Mouse (Mus musculus) neural tube, embryonic 12.5 days (tissue): ENCODE data around the gene Stkld1. TPM values are rescaled to one million over a fixed set of nuclear protein-coding genes. Genes with fewer than 3 reads are reported as not detected.
A peak's percentile ranks its signal among the peaks of the same experiment; 100 is the strongest.
"Not testable (repeated sequence)": the region's sequence is repeated elsewhere in the genome, so short reads cannot be mapped to it uniquely, and the experiment has no call there.

Source experiments
- ATAC-seq: fragments of 200-750 bp; cut with Nextera tagmentation; 2 replicates; pipeline ENCODE4 v1.8.0; 2017; ENCODE audit warnings: low read depth, mild to moderate bottlenecking, moderate TSS enrichment, moderate library complexity; ENCODE audit not compliant: low FRiP score
- H3K27ac ChIP-seq: fragments of 300-500 bp; sonication (generic); 2 replicates; pipeline ENCODE4 v1.5.1; 2016
- H3K27me3 ChIP-seq: fragments of 300-500 bp; sonication (generic); replicated peaks from 2 replicates; pipeline ENCODE4 v1.6.1; 2016; ENCODE audit warnings: mild to moderate bottlenecking
- H3K36me3 ChIP-seq: fragments of 300-500 bp; sonication (generic); 2 replicates; pipeline ENCODE4 v1.6.1; 2016; ENCODE audit warnings: mild to moderate bottlenecking
- H3K4me1 ChIP-seq: fragments of 300-500 bp; sonication (generic); 2 replicates; pipeline ENCODE4 v1.6.1; 2016
- H3K4me2 ChIP-seq: fragments of 300-500 bp; sonication (generic); replicated peaks from 2 replicates; pipeline ENCODE4 v1.6.1; 2016; ENCODE audit warnings: mild to moderate bottlenecking
- H3K4me3 ChIP-seq: fragments of 300-500 bp; sonication (generic); 2 replicates; pipeline ENCODE4 v1.5.1; 2016
- H3K9ac ChIP-seq: fragments of 300-500 bp; sonication (generic); 2 replicates; pipeline ENCODE4 v1.6.1; 2016; ENCODE audit warnings: mild to moderate bottlenecking
- H3K9me3 ChIP-seq: fragments of 300-500 bp; sonication (generic); 2 replicates; pipeline ENCODE4 v1.6.1; 2016; ENCODE audit warnings: mild to moderate bottlenecking
- WGBS: fragments of 180-500 bp; shearing (Covaris S2); methylation state at CpG from one replicate; pipeline ENCODE4 v1.1.7; 2016; 5-methylcytosine and 5-hydroxymethylcytosine counted together
- polyA plus RNA-seq: library from polyadenylated mRNA; unstranded; fragments of >200 nt; fragmentation: Nextera tagmentation; extraction: Ambion mirVana; gene quantifications from 2 replicates; pipeline ENCODE4 v1.2.1, GENCODE M21; 2016

The Stkld1 gene
- 0.20 TPM in 1 of 2 replicates, not detected in the other for polyA plus RNA-seq

GRCm38 (mm10) chr2:26933304-26934055 lies at the start of gene Stkld1, which contains the start of gene Surf4:
Stkld1 (plus strand) TSS chr2:26934047.
Surf4 (minus strand) TSS chr2:26933928.
- peak within 1 kb of the TSS; percentile 97 for H3K9ac ChIP-seq
- H3K9me3 ChIP-seq = no peaks in the 10 kb centered on the region
- H3K4me2 ChIP-seq = peak within 1 kb of the TSS; percentile 71
- ATAC-seq = peak; percentile 97
- no peaks in the 10 kb centered on the region for H3K27me3 ChIP-seq
- H3K36me3 ChIP-seq = peaks cover 22% of the 10 kb centered on the region; the same call in 1 of the 2 replicates
- H3K4me1 ChIP-seq = peaks cover 20% of the 10 kb centered on the region
- peak within 1 kb of the TSS; percentile 57 for H3K27ac ChIP-seq
- WGBS = under 1% methylated on average over 70 of the region's 70 CpGs
- H3K4me3 ChIP-seq = peak within 1 kb of the TSS; percentile 96

- not testable (repeated sequence) for ATAC-seq, H3K27ac ChIP-seq
- WGBS = 85% methylated on average over 2 of the region's 2 CpGs
Observed at GRCm38 (mm10) chr2:26885541-26885940, 48.3 kb upstream of the Stkld1 start.

GRCm38 (mm10) chr2:26886170-26886569 lies 47.7 kb upstream of the Stkld1 start:
- 58% methylated on average over 4 of the region's 4 CpGs for WGBS
- not testable (repeated sequence) for H3K9me3 ChIP-seq, ATAC-seq, H3K4me3 ChIP-seq, H3K4me2 ChIP-seq, H3K27me3 ChIP-seq, H3K27ac ChIP-seq, H3K9ac ChIP-seq, H3K4me1 ChIP-seq
- peaks cover 35% of the 10 kb centered on the region for H3K36me3 ChIP-seq

More at GRCm38 (mm10) chr2:26885541-26885940, 48.3 kb upstream of the Stkld1 start:
- H3K4me3 ChIP-seq, H3K9me3 ChIP-seq, H3K9ac ChIP-seq, H3K4me2 ChIP-seq, H3K27me3 ChIP-seq, H3K4me1 ChIP-seq: not testable (repeated sequence)
- H3K36me3 ChIP-seq = peaks cover 29% of the 10 kb centered on the region

- H3K27ac ChIP-seq = no peak overlapping the region
- H3K36me3 ChIP-seq = peaks cover 82% of the 10 kb centered on the region
- ATAC-seq = no peak
- no peak overlapping the region for H3K9ac ChIP-seq
- H3K9me3 ChIP-seq = no peaks in the 10 kb centered on the region
- no peaks in the 10 kb centered on the region for H3K27me3 ChIP-seq
- H3K4me3 ChIP-seq = no peak overlapping the region
- H3K4me2 ChIP-seq = no peak overlapping the region
- no peaks in the 10 kb centered on the region for H3K4me1 ChIP-seq
- WGBS = 91% methylated on average over 4 of the region's 4 CpGs
Observed at GRCm38 (mm10) chr2:26895898-26896297, 37.9 kb upstream of the Stkld1 start.

DNA sequence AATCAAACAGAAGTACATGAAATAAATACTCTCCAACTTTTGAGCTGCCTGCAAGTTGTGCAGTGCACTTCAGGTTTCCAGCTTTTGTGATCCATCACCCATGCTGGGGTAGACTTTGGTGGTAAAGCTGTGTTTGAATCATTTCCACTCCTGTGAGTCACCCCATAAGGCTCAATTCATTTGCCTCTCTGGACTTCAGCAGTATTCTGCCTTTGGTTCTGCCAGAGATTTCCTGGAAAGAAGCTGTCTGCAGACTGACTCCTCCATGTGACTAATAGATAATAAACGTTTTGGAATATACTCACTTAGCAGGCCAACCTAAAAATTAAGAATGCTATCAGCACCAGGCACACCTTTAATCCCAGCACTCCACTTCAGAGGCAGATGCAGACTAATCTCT lies 33.1 kb upstream of the Stkld1 start:
- Histone ChIP-seq H3K4me1 (peaks cover 20% of the 10 kb centered on the region), H3K9me3 (no peaks in the 10 kb centered on the region), H3K4me2 (no peak overlapping the region), H3K4me3 (no peak overlapping the region), H3K27me3 (no peaks in the 10 kb centered on the region), H3K36me3 (peaks cover 49% of the 10 kb centered on the region), H3K27ac (no peak overlapping the region), H3K9ac (no peak overlapping the region)
- WGBS = 81% methylated on average over 1 of the region's 1 CpGs
- ATAC-seq = no peak

- Histone ChIP-seq H3K4me2 (peak overlapping the region; percentile 63), H3K36me3 (peaks cover 49% of the 10 kb centered on the region), H3K9ac (peak overlapping the region; percentile 60), H3K27me3 (no peaks in the 10 kb centered on the region), H3K27ac (no peak overlapping the region), H3K4me1 (peaks cover 20% of the 10 kb centered on the region), H3K9me3 (no peaks in the 10 kb centered on the region), H3K4me3 (peak overlapping the region; percentile 59)
- 13% methylated on average over 7 of the region's 7 CpGs for WGBS
- no peak for ATAC-seq
Observed at GRCm38 (mm10) chr2:26901834-26902400, 31.9 kb upstream of the Stkld1 start.

DNA sequence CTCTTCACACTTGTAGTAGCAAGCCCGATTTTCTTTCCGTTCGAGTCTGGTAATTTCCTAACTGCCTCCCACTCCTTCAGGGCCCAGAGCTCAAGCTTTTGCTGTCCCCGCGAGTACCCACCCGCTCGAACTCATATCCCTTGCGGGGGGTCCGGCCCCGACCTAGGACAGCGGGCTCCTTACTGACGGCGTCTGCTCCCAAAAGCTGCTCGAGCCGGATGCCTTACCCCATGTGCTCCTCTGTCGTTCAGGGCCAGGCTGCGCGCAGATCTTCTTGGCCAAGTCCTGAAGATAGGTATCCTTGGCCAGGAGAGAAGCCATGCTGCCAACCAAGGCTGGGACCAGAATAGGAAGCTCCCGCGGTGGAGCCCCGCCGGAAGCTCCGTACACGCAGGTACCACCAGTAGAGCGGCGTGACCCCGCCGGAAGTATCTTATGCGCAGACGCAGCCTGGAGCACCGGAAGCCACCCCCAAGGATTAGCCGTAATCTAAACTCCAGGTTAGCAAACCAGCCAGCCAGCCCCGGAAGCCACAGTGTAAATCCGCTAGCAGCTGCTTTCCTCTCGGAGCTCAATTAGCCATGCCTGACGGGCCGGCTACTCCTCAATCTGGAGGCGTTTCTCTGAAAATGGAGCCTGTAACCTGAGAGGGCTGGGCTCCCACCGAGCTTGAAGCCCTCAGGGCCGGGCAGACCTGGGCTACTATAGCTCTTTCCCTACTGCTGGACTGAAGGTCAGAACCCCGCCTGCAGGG lies 31.2 kb upstream of the Stkld1 start, which contains the start of gene Surf6:
Gene Surf6, minus strand, starts transcription at position 413 of the 754 bp plus-strand sequence.
- Histone ChIP-seq H3K4me1 (peaks cover 22% of the 10 kb centered on the region), H3K4me3 (peak within 1 kb of the TSS; percentile 59), H3K27ac (peak within 1 kb of the TSS; percentile 65), H3K36me3 (peaks cover 48% of the 10 kb centered on the region), H3K9me3 (no peaks in the 10 kb centered on the region), H3K4me2 (peak within 1 kb of the TSS; percentile 63), H3K9ac (peak within 1 kb of the TSS; percentile 60), H3K27me3 (no peaks in the 10 kb centered on the region)
- ATAC-seq = peak; percentile 94
- under 1% methylated on average over 41 of the region's 41 CpGs for WGBS

- Histone ChIP-seq H3K9me3 (no peaks in the 10 kb centered on the region), H3K36me3 (peaks cover 45% of the 10 kb centered on the region), H3K9ac (peak overlapping the region; percentile 60), H3K4me1 (peaks cover 26% of the 10 kb centered on the region), H3K4me3 (peak overlapping the region; percentile 59), H3K4me2 (peak overlapping the region; percentile 63), H3K27me3 (no peaks in the 10 kb centered on the region), H3K27ac (peak overlapping the region; percentile 65)
- ATAC-seq = no peak
- 12% methylated on average over 7 of the region's 7 CpGs for WGBS
Observed at GRCm38 (mm10) chr2:26903311-26903710, 30.5 kb upstream of the Stkld1 start.

DNA sequence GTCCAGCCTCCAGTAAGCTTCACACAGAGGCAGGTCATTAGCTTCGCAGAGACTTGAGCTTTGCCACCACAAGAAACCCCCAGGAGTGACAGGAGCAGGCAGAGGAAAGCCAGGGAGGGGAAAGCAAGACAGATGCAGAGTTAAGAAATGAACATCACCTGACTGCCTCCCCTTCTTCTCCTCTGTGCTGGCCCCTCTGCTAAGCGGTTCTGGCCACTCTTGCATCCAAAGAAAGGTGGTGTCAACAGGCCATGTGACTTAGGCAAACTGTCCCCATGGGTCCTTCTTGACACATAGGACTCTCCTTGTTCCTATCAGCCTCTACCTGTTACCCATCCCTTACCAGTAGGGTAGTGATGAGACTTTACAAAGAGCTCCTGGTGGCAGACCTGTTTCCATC lies 27.9 kb upstream of the Stkld1 start:
- H3K27me3 ChIP-seq = no peaks in the 10 kb centered on the region
- H3K4me3 ChIP-seq = no peak overlapping the region
- WGBS = 92% methylated on average over 2 of the region's 2 CpGs
- peaks cover 29% of the 10 kb centered on the region for H3K36me3 ChIP-seq
- H3K4me1 ChIP-seq = peaks cover 41% of the 10 kb centered on the region
- no peak overlapping the region for H3K9ac ChIP-seq
- H3K27ac ChIP-seq = no peak overlapping the region
- H3K9me3 ChIP-seq = no peaks in the 10 kb centered on the region
- H3K4me2 ChIP-seq = no peak overlapping the region
- ATAC-seq = no peak

DNA sequence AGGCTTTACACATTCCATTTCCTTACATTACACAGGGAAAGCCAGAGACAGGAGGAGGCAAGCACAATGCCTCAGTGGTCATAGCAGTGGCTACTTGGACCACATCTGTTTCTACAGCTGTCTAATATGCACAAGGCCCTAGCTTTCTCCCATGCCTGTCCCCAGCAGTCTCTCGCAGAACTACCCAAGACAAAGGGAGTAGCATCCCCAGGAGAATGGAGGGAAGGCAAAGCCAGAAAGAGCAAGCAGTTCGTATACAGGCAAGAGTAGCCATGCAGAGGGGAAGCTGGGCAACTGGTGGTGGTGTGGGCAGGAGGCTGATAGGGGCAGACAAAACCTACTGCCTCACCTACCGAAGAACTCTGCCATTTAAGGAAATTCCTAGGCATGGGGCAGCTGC lies 27.4 kb upstream of the Stkld1 start:
- H3K36me3 ChIP-seq = peaks cover 29% of the 10 kb centered on the region
- H3K27me3 ChIP-seq = no peaks in the 10 kb centered on the region
- peaks cover 41% of the 10 kb centered on the region for H3K4me1 ChIP-seq
- no peak overlapping the region for H3K4me3 ChIP-seq
- H3K4me2 ChIP-seq = no peak overlapping the region
- no peaks in the 10 kb centered on the region for H3K9me3 ChIP-seq
- no peak for ATAC-seq
- no peak overlapping the region for H3K27ac ChIP-seq
- H3K9ac ChIP-seq = no peak overlapping the region
- WGBS = 94% methylated on average over 3 of the region's 3 CpGs

DNA sequence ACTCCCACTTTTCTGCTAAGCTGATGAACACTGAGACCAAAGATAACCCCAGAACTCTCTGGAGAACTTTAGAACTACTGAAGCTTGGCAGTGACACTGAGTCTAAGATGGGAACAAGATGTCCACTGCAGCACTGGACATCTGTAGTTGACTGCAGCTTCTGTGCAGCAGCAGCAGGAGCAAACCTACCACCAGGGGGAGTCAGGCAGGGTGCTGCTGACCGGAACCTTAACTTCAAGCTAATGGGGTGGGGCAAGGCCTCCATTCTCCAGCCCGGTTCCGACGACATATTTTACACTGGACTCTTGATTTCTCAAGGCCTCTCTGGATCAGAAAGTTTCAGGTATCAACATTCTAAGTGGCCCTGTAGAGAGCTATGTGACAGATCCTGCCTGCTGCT lies 26.7 kb upstream of the Stkld1 start:
- Histone ChIP-seq H3K36me3 (peaks cover 35% of the 10 kb centered on the region), H3K9ac (no peak overlapping the region), H3K4me1 (peaks cover 41% of the 10 kb centered on the region), H3K27me3 (no peaks in the 10 kb centered on the region), H3K27ac (no peak overlapping the region), H3K4me3 (no peak overlapping the region), H3K9me3 (no peaks in the 10 kb centered on the region), H3K4me2 (no peak overlapping the region)
- WGBS = 56% methylated on average over 4 of the region's 4 CpGs
- ATAC-seq = no peak
